Mouse (Mus musculus) ES-Bruce4 (cell line): ENCODE data around the gene Hgd. TPM values are rescaled to one million over a fixed set of nuclear protein-coding genes. Genes with fewer than 3 reads are reported as not detected.

Experiments
- H3K27ac ChIP-seq: 2 replicates; pipeline ENCODE4 v1.5.1; 2012; ENCODE audit warnings: low read length, inconsistent platforms; ENCODE audit not compliant: insufficient read depth
- H3K27me3 ChIP-seq: 2 replicates; pipeline ENCODE4 v1.6.1; 2012; ENCODE audit warnings: mild to moderate bottlenecking, low read length, inconsistent platforms; ENCODE audit not compliant: control insufficient read depth, poor library complexity, insufficient read depth, severe bottlenecking
- H3K36me3 ChIP-seq: 2 replicates; pipeline ENCODE4 v1.6.1; 2012; ENCODE audit warnings: inconsistent platforms, mild to moderate bottlenecking, low read length, moderate library complexity; ENCODE audit not compliant: control insufficient read depth, poor library complexity, insufficient read depth, severe bottlenecking
- H3K4me1 ChIP-seq: one replicate; pipeline ENCODE4 v1.8.1; 2011; ENCODE audit warnings: low read length; ENCODE audit not compliant: control insufficient read depth, insufficient read depth
- H3K4me3 ChIP-seq: 2 replicates; pipeline ENCODE4 v1.5.1; 2011; ENCODE audit warnings: low read depth, mild to moderate bottlenecking, low read length
- H3K9ac ChIP-seq: 2 replicates; pipeline ENCODE4 v1.6.1; 2012; ENCODE audit warnings: low read depth, mild to moderate bottlenecking, inconsistent platforms; ENCODE audit not compliant: poor library complexity, severe bottlenecking
- H3K9me3 ChIP-seq: replicated peaks from 2 replicates; pipeline ENCODE4 v1.6.1; 2012; ENCODE audit warnings: mild to moderate bottlenecking, low read length, inconsistent platforms; ENCODE audit not compliant: control insufficient read depth, poor library complexity, insufficient read depth, severe bottlenecking
- CTCF ChIP-seq: IDR thresholded peaks from one replicate; pipeline ENCODE4 v1.8.1; 2011; ENCODE audit warnings: low read depth, low read length
- EP300 ChIP-seq: IDR thresholded peaks from 2 replicates; pipeline ENCODE4 v1.6.1; 2011; ENCODE audit warnings: low read depth, low read length; ENCODE audit not compliant: insufficient read depth
- POLR2A ChIP-seq: IDR thresholded peaks from one replicate; pipeline ENCODE4 v1.8.1; 2011; ENCODE audit warnings: low read length; ENCODE audit not compliant: insufficient read depth
- polyA plus RNA-seq: library from polyadenylated mRNA; stranded (reverse); fragments of >200 nt; gene quantifications from 2 replicates; pipeline ENCODE4 v1.2.4, GENCODE M21; 2011; ENCODE audit warnings: low read depth; ENCODE audit not compliant: missing spikeins, insufficient read depth, insufficient read length

Hgd gene
- polyA plus RNA-seq, 1 experiment = not detected

- Histone ChIP-seq H3K27me3 (no peaks in the 10 kb centered on the region), H3K9me3 (no peaks in the 10 kb centered on the region), H3K27ac (no peak overlapping the region), H3K4me1 (no peaks in the 10 kb centered on the region), H3K36me3 (no peaks in the 10 kb centered on the region), H3K9ac (no peak overlapping the region), H3K4me3 (no peak overlapping the region)
- TF ChIP-seq POLR2A (no peak), CTCF (no peak), EP300 (no peak)
These were observed 17.5 kb upstream of the Hgd start for GRCm38 (mm10) chr16:37562414-37562813.

- Histone ChIP-seq H3K9me3 (no peaks in the 10 kb centered on the region), H3K27ac (no peak overlapping the region), H3K4me3 (no peak overlapping the region), H3K36me3 (no peaks in the 10 kb centered on the region), H3K9ac (no peak overlapping the region), H3K4me1 (no peaks in the 10 kb centered on the region), H3K27me3 (no peaks in the 10 kb centered on the region)
- TF ChIP-seq POLR2A (no peak), EP300 (no peak), CTCF (no peak)
These were observed 17.0 kb upstream of the Hgd start for GRCm38 (mm10) chr16:37562961-37563360.

- H3K4me1 ChIP-seq = no peaks in the 10 kb centered on the region
- no peak for TF ChIP-seq POLR2A
- no peak for TF ChIP-seq CTCF
- TF ChIP-seq EP300 = no peak
- no peak overlapping the region for H3K9ac ChIP-seq
- H3K4me3 ChIP-seq = no peak overlapping the region
- H3K36me3 ChIP-seq = no peaks in the 10 kb centered on the region
- no peaks in the 10 kb centered on the region for H3K9me3 ChIP-seq
- no peaks in the 10 kb centered on the region for H3K27me3 ChIP-seq
- H3K27ac ChIP-seq = no peak overlapping the region
These were observed 14.8 kb upstream of the Hgd start for GRCm38 (mm10) chr16:37565117-37565516.

GRCm38 (mm10) chr16:37566107-37566506, 13.8 kb upstream of the Hgd start:
- no peak overlapping the region for H3K4me3 ChIP-seq
- H3K4me1 ChIP-seq = no peaks in the 10 kb centered on the region
- no peak overlapping the region for H3K27ac ChIP-seq
- no peaks in the 10 kb centered on the region for H3K27me3 ChIP-seq
- no peaks in the 10 kb centered on the region for H3K36me3 ChIP-seq
- no peak overlapping the region for H3K9ac ChIP-seq
- no peaks in the 10 kb centered on the region for H3K9me3 ChIP-seq
- TF ChIP-seq CTCF = no peak
- no peak for TF ChIP-seq POLR2A
- TF ChIP-seq EP300 = no peak

GRCm38 (mm10) chr16:37567113-37568050, 12.6 kb upstream of the Hgd start:
- H3K9ac ChIP-seq = no peak overlapping the region
- no peaks in the 10 kb centered on the region for H3K27me3 ChIP-seq
- TF ChIP-seq POLR2A = no peak
- no peak for TF ChIP-seq EP300
- TF ChIP-seq CTCF = no peak
- H3K9me3 ChIP-seq = no peaks in the 10 kb centered on the region
- H3K36me3 ChIP-seq = no peaks in the 10 kb centered on the region
- no peak overlapping the region for H3K27ac ChIP-seq
- no peaks in the 10 kb centered on the region for H3K4me1 ChIP-seq
- H3K4me3 ChIP-seq = no peak overlapping the region

- Histone ChIP-seq H3K4me3 (no peak overlapping the region), H3K36me3 (no peaks in the 10 kb centered on the region), H3K9ac (no peak overlapping the region), H3K27ac (no peak overlapping the region), H3K9me3 (no peaks in the 10 kb centered on the region; the same call in 1 of the 2 replicates), H3K4me1 (no peaks in the 10 kb centered on the region), H3K27me3 (no peaks in the 10 kb centered on the region)
- TF ChIP-seq EP300 = no peak
- no peak for TF ChIP-seq POLR2A
These were observed 8.4 kb upstream of the Hgd start for GRCm38 (mm10) chr16:37571554-37571953.
